Mouse (Mus musculus) hindbrain, embryonic 15.5 days (tissue): ENCODE measurements around the gene Rnf24. TPM values are rescaled to one million over a fixed set of nuclear protein-coding genes. Genes with fewer than 3 reads are reported as not detected.
A peak's percentile ranks its signal among the peaks of the same experiment; 100 is the strongest.

Experiments
- ATAC-seq: fragments of 200-750 bp; cut with Nextera tagmentation; 2 replicates; pipeline ENCODE4 v1.8.0; 2017; ENCODE audit warnings: low read depth, moderate number of reproducible peaks, moderate TSS enrichment; ENCODE audit not compliant: low FRiP score
- H3K27ac ChIP-seq: fragments of 300-500 bp; sonication (generic); replicated peaks from 2 replicates; pipeline ENCODE4 v1.5.1; 2015; ENCODE audit warnings: mild to moderate bottlenecking, inconsistent platforms
- H3K27me3 ChIP-seq: fragments of 300-500 bp; sonication (generic); 2 replicates; pipeline ENCODE4 v1.6.1; 2015; ENCODE audit warnings: control low read depth, inconsistent platforms
- H3K36me3 ChIP-seq: fragments of 300-500 bp; sonication (generic); 2 replicates; pipeline ENCODE4 v1.6.1; 2015; ENCODE audit warnings: control low read depth, inconsistent platforms
- H3K4me1 ChIP-seq: fragments of 300-500 bp; sonication (generic); replicated peaks from 2 replicates; pipeline ENCODE4 v1.6.1; 2015; ENCODE audit warnings: control low read depth, inconsistent platforms
- H3K4me2 ChIP-seq: fragments of 300-500 bp; sonication (generic); 2 replicates; pipeline ENCODE4 v1.6.1; 2015; ENCODE audit warnings: moderate library complexity, mild to moderate bottlenecking, inconsistent platforms
- H3K4me3 ChIP-seq: fragments of 300-500 bp; sonication (generic); 2 replicates; pipeline ENCODE4 v1.5.1; 2015; ENCODE audit warnings: mild to moderate bottlenecking, inconsistent platforms
- H3K9ac ChIP-seq: fragments of 300-500 bp; sonication (generic); 2 replicates; pipeline ENCODE4 v1.6.1; 2015; ENCODE audit warnings: inconsistent platforms
- H3K9me3 ChIP-seq: fragments of 300-500 bp; sonication (generic); 2 replicates; pipeline ENCODE4 v1.6.1; 2016; ENCODE audit warnings: control low read depth, inconsistent platforms
- WGBS: fragments of 180-500 bp; shearing (Covaris S2); methylation state at CpG from one replicate; pipeline ENCODE4 v1.1.7; 2015; 5-methylcytosine and 5-hydroxymethylcytosine counted together
- polyA plus RNA-seq: library from polyadenylated mRNA; unstranded; fragments of >200 nt; fragmentation: Nextera tagmentation; extraction: Ambion mirVana; gene quantifications from 2 replicates; pipeline ENCODE4 v1.2.1, GENCODE M21; 2015

The Rnf24 gene
- 15.9 and 18.2 TPM in 2 replicates for polyA plus RNA-seq

GRCm38 (mm10) chr2:131352747-131353563, at the start of gene Rnf24:
Gene Rnf24 (minus strand): TSS chr2:131352892.
- peaks cover 30% of the 10 kb centered on the region for H3K4me1 ChIP-seq
- H3K27me3 ChIP-seq: no peaks in the 10 kb centered on the region
- H3K9ac ChIP-seq: peak within 1 kb of the TSS; percentile 99
- H3K36me3 ChIP-seq: no peaks in the 10 kb centered on the region
- under 1% methylated on average over 49 of the region's 54 CpGs for WGBS
- H3K27ac ChIP-seq: peak within 1 kb of the TSS; percentile 98
- ATAC-seq: peak; percentile 94
- H3K9me3 ChIP-seq: no peaks in the 10 kb centered on the region
- peak within 1 kb of the TSS; percentile 97 for H3K4me3 ChIP-seq
- H3K4me2 ChIP-seq: peak within 1 kb of the TSS; percentile 66

GRCm38 (mm10) chr2:131401794-131402495, 49.3 kb upstream of the Rnf24 start:
- Histone ChIP-seq H3K27ac (no peak overlapping the region), H3K9ac (no peak overlapping the region), H3K4me1 (no peaks in the 10 kb centered on the region), H3K27me3 (no peaks in the 10 kb centered on the region), H3K4me3 (no peak overlapping the region), H3K9me3 (no peaks in the 10 kb centered on the region), H3K36me3 (no peaks in the 10 kb centered on the region), H3K4me2 (no peak overlapping the region)
- WGBS: 76% methylated on average over 8 of the region's 8 CpGs
- no peak for ATAC-seq

- Histone ChIP-seq H3K27ac (no peak overlapping the region), H3K4me3 (no peak overlapping the region), H3K9ac (no peak overlapping the region), H3K4me1 (no peaks in the 10 kb centered on the region), H3K27me3 (no peaks in the 10 kb centered on the region), H3K9me3 (no peaks in the 10 kb centered on the region), H3K36me3 (no peaks in the 10 kb centered on the region), H3K4me2 (no peak overlapping the region)
- no peak for ATAC-seq
- whole genome bisulfite sequencing: 81% methylated on average over 2 of the region's 2 CpGs
These were observed 48.2 kb upstream of the Rnf24 start for GRCm38 (mm10) chr2:131400846-131401245.

DNA sequence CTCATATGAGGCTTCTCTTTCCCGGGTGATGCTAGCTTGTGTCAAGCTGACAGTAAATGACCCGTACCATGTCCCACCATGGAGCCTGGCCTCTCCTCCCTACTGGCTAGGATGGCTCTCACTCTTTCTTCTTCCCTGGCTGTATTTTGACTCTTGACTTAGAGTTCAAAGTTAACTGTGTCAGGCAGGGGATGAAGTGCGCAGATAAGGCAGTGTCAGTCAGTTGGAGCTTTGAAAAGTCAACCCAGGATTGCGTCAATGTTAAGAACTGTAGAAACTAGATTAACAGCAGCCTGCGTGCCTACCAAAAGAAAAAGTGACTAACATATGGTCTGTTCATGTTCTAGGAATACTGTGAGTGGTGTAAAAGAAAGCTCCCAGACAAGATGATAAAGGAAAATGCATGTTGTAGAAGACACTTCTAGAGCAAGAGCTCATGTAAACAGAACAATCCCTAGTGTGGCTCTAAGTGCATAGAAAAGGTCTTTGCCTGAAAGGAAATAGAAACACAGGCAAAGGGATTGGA, 44.7 kb upstream of the Rnf24 start:
- WGBS: 93% methylated on average over 5 of the region's 5 CpGs

DNA sequence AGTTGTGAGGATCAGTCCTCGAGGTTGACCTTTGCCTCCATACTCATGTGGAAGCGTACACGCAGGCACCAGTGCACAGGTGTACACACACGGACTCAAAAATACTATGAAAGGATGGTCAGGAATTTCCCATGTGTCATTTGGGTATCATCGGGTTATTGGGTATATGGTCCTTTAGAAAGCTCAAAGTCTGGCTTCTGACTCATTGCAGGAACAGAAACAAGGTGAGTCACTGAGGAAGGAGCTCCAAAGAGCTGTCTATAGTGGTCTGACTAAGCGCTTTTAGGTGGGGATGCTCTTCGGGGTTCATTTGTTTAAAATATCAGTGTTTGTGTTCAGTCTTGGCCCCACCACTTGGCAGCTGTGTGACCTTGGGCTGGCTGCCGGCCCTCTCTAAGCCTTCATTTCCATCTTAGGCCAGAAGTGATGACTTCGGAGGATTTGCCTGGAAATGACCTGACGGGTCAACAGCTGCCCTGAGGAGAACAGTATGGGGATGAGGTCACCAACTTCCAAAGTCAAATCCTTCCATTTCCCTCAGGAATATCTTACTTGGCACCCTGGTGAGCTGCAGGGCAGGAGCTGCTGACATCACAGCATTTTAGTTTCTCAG, 33.8 kb upstream of the Rnf24 start:
- no peaks in the 10 kb centered on the region for H3K27me3 ChIP-seq
- no peaks in the 10 kb centered on the region for H3K36me3 ChIP-seq
- no peaks in the 10 kb centered on the region for H3K9me3 ChIP-seq
- no peak overlapping the region for H3K4me2 ChIP-seq
- H3K4me3 ChIP-seq: no peak overlapping the region
- H3K4me1 ChIP-seq: no peaks in the 10 kb centered on the region
- WGBS: 85% methylated on average over 10 of the region's 10 CpGs
- ATAC-seq: no peak
- H3K9ac ChIP-seq: no peak overlapping the region
- no peak overlapping the region for H3K27ac ChIP-seq

More for the DNA sequence above, 44.7 kb upstream of the Rnf24 start:
- Histone ChIP-seq H3K9ac (no peak overlapping the region), H3K4me1 (no peaks in the 10 kb centered on the region), H3K27ac (no peak overlapping the region), H3K9me3 (no peaks in the 10 kb centered on the region), H3K36me3 (no peaks in the 10 kb centered on the region), H3K4me2 (no peak overlapping the region), H3K4me3 (no peak overlapping the region), H3K27me3 (no peaks in the 10 kb centered on the region)
- ATAC-seq: no peak

- no peak overlapping the region for H3K4me2 ChIP-seq
- H3K4me1 ChIP-seq: no peaks in the 10 kb centered on the region
- no peak overlapping the region for H3K4me3 ChIP-seq
- H3K27ac ChIP-seq: no peak overlapping the region
- H3K9ac ChIP-seq: no peak overlapping the region
- no peaks in the 10 kb centered on the region for H3K36me3 ChIP-seq
- ATAC-seq: no peak
- no peaks in the 10 kb centered on the region for H3K9me3 ChIP-seq
- H3K27me3 ChIP-seq: no peaks in the 10 kb centered on the region
- WGBS: 81% methylated on average over 4 of the region's 4 CpGs
These were observed 32.5 kb upstream of the Rnf24 start for GRCm38 (mm10) chr2:131385176-131385575.

DNA sequence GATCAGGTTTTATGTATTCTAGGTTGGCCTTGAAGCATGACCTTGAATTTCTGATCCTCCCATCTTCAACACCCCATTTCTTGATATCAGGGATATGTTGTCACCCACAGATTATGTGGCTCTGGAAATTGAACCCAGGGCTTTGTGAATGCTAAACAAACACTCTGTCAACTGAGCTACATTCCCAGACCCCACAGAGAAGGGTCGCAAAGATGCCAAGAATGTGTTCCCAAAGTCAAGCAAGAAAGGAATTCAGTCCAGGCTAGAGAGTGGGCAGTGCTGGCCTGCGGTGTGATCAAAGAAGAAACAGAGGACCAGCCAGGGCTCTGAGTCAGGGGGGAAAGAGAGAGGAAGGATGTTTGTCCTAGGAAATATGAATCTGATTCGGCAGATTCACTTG, 26.8 kb upstream of the Rnf24 start:
- no peak for ATAC-seq
- 78% methylated on average over 3 of the region's 3 CpGs for WGBS

DNA sequence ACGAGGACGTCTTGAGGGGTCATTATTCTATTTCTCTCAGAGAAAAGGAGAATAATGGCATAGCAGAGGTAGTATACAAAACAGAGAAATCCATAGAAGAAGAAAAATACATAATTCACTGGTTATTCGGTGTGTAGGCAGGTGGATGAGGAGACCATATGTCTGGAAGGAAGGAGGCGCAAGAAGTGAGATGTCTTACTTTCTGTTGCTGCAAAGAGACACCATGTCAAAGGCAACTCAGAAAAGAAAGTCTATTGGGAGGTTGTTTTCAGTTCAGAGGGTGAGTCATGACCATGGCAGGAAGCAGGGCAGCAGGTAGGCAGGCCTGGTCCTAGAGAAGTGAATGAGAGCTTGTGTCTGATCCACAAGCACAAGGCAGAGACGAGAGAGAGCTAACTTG, 26.2 kb upstream of the Rnf24 start:
- no peak overlapping the region for H3K9ac ChIP-seq
- no peaks in the 10 kb centered on the region for H3K4me1 ChIP-seq
- no peaks in the 10 kb centered on the region for H3K9me3 ChIP-seq
- no peaks in the 10 kb centered on the region for H3K27me3 ChIP-seq
- no peak overlapping the region for H3K4me3 ChIP-seq
- H3K4me2 ChIP-seq: no peak overlapping the region
- H3K36me3 ChIP-seq: no peaks in the 10 kb centered on the region
- no peak overlapping the region for H3K27ac ChIP-seq
- no peak for ATAC-seq
- WGBS: 94% methylated on average over 5 of the region's 5 CpGs

More for the DNA sequence above, 26.8 kb upstream of the Rnf24 start:
- no peaks in the 10 kb centered on the region for H3K9me3 ChIP-seq
- no peak overlapping the region for H3K4me2 ChIP-seq
- no peaks in the 10 kb centered on the region for H3K27me3 ChIP-seq
- no peak overlapping the region for H3K4me3 ChIP-seq
- no peaks in the 10 kb centered on the region for H3K36me3 ChIP-seq
- H3K27ac ChIP-seq: no peak overlapping the region
- H3K9ac ChIP-seq: no peak overlapping the region
- no peaks in the 10 kb centered on the region for H3K4me1 ChIP-seq

DNA sequence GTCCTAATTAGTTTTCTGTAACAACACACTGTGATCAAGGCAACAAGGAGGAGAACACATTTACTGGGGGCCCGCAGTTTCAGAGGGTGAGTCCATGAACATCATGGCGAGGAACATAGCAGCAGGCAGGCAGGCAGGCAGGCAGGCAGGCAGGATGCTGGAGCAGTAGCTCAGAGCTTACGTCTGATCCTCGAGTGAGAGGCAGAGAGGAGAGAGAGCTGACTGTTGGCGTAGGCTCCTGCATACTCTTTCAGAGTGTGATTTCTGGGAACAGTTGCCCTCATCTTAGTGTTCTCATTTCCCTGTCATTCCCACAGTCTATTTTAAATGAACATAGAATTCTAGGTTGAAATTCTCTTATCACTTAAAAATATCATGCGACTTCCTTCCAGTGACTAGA, 24.4 kb upstream of the Rnf24 start:
- WGBS: 69% methylated on average over 6 of the region's 6 CpGs
- Histone ChIP-seq H3K27ac (no peak overlapping the region), H3K36me3 (no peaks in the 10 kb centered on the region), H3K4me3 (no peak overlapping the region), H3K9ac (no peak overlapping the region), H3K4me1 (no peaks in the 10 kb centered on the region), H3K9me3 (no peaks in the 10 kb centered on the region), H3K27me3 (no peaks in the 10 kb centered on the region), H3K4me2 (no peak overlapping the region)
- ATAC-seq: no peak

GRCm38 (mm10) chr2:131373656-131374055, 21.0 kb upstream of the Rnf24 start:
- H3K4me1 ChIP-seq: no peaks in the 10 kb centered on the region
- H3K27ac ChIP-seq: no peak overlapping the region
- no peaks in the 10 kb centered on the region for H3K9me3 ChIP-seq
- no peaks in the 10 kb centered on the region for H3K27me3 ChIP-seq
- no peak overlapping the region for H3K9ac ChIP-seq
- 83% methylated on average over 6 of the region's 6 CpGs for WGBS
- H3K4me3 ChIP-seq: no peak overlapping the region
- no peaks in the 10 kb centered on the region for H3K36me3 ChIP-seq
- ATAC-seq: no peak
- H3K4me2 ChIP-seq: no peak overlapping the region

- Histone ChIP-seq H3K36me3 (no peaks in the 10 kb centered on the region), H3K4me2 (no peak overlapping the region), H3K4me3 (no peak overlapping the region), H3K4me1 (no peaks in the 10 kb centered on the region), H3K9me3 (no peaks in the 10 kb centered on the region), H3K27ac (no peak overlapping the region), H3K27me3 (no peaks in the 10 kb centered on the region), H3K9ac (no peak overlapping the region)
- WGBS: 81% methylated on average over 7 of the region's 7 CpGs
- no peak for ATAC-seq
These were observed 19.7 kb upstream of the Rnf24 start for GRCm38 (mm10) chr2:131372276-131372877.

GRCm38 (mm10) chr2:131371811-131372210, 19.1 kb upstream of the Rnf24 start:
- no peaks in the 10 kb centered on the region for H3K4me1 ChIP-seq
- 94% methylated on average over 4 of the region's 4 CpGs for WGBS
- no peak overlapping the region for H3K4me2 ChIP-seq
- no peaks in the 10 kb centered on the region for H3K36me3 ChIP-seq
- no peak overlapping the region for H3K4me3 ChIP-seq
- H3K9me3 ChIP-seq: no peaks in the 10 kb centered on the region
- no peak overlapping the region for H3K27ac ChIP-seq
- ATAC-seq: no peak
- H3K9ac ChIP-seq: no peak overlapping the region
- no peaks in the 10 kb centered on the region for H3K27me3 ChIP-seq
